Mouse (Mus musculus): ENCODE results near the gene Vmn2r28. TPM values are rescaled to one million over a fixed set of nuclear protein-coding genes. Genes with fewer than 3 reads are reported as not detected.
"Not testable (repeated sequence)": the region's sequence is repeated elsewhere in the genome, so short reads cannot be mapped to it uniquely, and the experiment has no call there.

Gene Vmn2r28
- not detected in 2 replicates for polyA plus RNA-seq (2015; fragmentation: Nextera tagmentation; extraction: Ambion mirVana)

DNA sequence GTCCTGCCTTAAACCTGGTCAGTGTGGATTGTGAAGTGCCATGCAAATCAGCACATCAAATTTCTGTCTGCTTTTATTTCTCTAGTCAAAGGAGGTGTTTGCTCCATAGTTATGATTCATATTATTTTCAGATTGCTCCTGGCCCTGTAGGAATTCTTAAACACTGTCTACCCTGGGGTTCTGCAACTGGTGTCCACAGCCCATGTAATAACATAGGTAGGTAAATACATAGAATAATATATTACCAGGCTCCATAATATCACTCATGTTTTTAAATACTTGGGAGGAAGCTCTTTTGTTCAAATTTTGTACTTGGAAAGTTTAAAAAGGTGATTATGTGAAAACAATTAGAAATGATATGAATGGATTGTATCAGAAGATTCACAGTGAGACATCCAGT lies at the start of gene Vmn2r28:
Gene Vmn2r28 (minus strand): TSS at position 101 of the 400 bp plus-strand sequence.
- H3K9me3 ChIP-seq; ATAC-seq (replicated peaks); H3K27me3 ChIP-seq; H3K4me2 ChIP-seq (replicated peaks); H3K36me3 ChIP-seq; H3K27ac ChIP-seq (replicated peaks); H3K4me3 ChIP-seq; H3K9ac ChIP-seq (replicated peaks); H3K4me1 ChIP-seq: not testable (repeated sequence)

DNA sequence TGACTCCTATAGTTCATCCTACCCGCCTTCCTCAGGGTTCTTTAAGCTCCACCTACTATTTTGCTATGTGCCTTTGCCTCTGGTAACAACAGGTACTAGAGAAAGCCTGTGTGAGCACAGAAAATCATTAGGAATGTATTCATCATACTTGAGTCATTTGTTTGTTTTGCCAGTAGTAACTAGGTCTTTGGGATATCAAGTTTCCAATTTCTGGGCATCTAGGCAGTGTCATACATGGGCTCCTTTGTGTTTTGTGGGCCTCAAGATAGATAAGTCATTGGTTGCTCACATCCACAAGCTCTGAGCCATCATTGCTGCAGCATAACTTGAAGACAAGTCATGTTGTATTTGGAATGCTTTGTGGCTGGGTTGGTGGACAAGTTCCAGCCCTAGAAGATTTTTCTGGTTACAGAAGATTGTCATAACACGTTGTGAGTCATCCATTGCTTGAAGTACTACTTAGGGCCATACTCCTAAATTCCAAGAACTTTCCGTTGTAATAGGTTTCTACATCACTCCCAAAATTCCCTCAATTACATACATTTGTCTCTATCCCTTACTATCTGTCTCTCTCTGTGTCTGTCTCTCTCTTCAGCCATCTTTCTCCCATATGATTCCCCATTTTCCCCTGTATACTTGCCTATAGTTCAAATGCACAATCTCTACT lies 47.1 kb upstream of the Vmn2r28 start:
- not testable (repeated sequence) for H3K4me3 ChIP-seq; H3K9me3 ChIP-seq; H3K27me3 ChIP-seq; H3K4me1 ChIP-seq; ATAC-seq (replicated peaks); H3K9ac ChIP-seq (replicated peaks); H3K4me2 ChIP-seq (replicated peaks); H3K27ac ChIP-seq (replicated peaks); H3K36me3 ChIP-seq
- WGBS, result 48% methylated on average over 3 of the region's 3 CpGs

DNA sequence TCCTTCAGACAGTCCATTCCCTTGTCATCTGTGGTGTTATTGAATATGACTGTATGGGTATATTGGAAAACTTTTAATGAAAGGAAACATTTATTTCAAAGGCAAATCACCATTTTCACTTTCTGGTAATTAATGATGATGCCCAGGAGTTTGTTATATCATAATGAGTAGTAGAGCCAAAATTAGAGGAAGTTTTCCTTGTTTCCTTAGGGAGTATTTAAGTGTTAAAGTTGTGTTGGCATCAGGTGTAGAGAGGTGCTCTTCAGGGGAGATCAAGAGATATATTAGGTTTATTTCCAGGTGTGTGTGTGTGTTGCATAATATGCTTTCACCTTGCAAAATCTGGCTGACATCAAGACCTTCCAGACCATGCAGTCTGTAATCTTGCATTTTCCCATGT lies 37.1 kb downstream of the Vmn2r28 start, which contains the start of gene Vmn1r59:
Gene Vmn1r59 (minus strand): TSS at position 101 of the 400 bp plus-strand sequence.
- Histone ChIP-seq H3K36me3 (no peaks in the 10 kb centered on the region), H3K9me3 (peaks cover 22% of the 10 kb centered on the region), H3K27me3 (no peaks in the 10 kb centered on the region), H3K27ac (replicated peaks) (no peak within 1 kb of the TSS), H3K9ac (replicated peaks) (no peak within 1 kb of the TSS), H3K4me1 (no peaks in the 10 kb centered on the region), H3K4me2 (replicated peaks) (no peak within 1 kb of the TSS), H3K4me3 (no peak within 1 kb of the TSS)
- no peak for ATAC-seq (replicated peaks)

DNA sequence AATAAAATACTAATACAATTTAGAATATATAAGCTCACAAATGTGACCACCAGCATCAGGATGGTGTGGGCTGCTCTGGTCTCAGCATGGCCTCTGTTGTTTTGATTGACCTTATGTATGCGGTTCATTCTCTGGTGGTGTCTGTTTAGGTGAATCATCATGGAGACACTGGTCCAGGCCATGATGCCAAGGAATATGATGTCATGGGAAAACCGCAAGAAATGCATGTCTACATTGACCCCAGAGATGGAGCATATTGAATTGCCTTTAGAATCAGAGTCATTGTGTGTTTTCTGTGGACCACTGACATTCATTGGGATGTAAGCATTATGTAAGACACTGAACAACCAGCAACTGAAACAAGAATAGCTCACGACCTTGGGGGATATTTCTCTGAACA lies 39.7 kb downstream of the Vmn2r28 start:
- not testable (repeated sequence) for ATAC-seq (replicated peaks); H3K4me2 ChIP-seq (replicated peaks); H3K27me3 ChIP-seq; H3K27ac ChIP-seq (replicated peaks); H3K4me3 ChIP-seq; H3K4me1 ChIP-seq; H3K9ac ChIP-seq (replicated peaks); H3K36me3 ChIP-seq
- WGBS, result 76% methylated on average over 3 of the region's 3 CpGs
- peaks cover 17% of the 10 kb centered on the region for H3K9me3 ChIP-seq

GRCm38 (mm10) chr7:5448627-5449026 lies 45.1 kb downstream of the Vmn2r28 start:
- H3K4me2 ChIP-seq (replicated peaks), result no peak overlapping the region
- no peak overlapping the region for H3K9ac ChIP-seq (replicated peaks)
- peaks cover 7% of the 10 kb centered on the region for H3K9me3 ChIP-seq
- no peaks in the 10 kb centered on the region for H3K36me3 ChIP-seq
- no peak overlapping the region for H3K27ac ChIP-seq (replicated peaks)
- no peak for ATAC-seq (replicated peaks)
- H3K4me1 ChIP-seq, result no peaks in the 10 kb centered on the region
- no peak overlapping the region for H3K4me3 ChIP-seq
- H3K27me3 ChIP-seq, result no peaks in the 10 kb centered on the region

Other genes starting within 250 kb of the Vmn2r28 start
- not detected in 2 replicates for gene Gm5065, start 143.4 kb downstream of the Vmn2r28 start, polyA plus RNA-seq (2015; fragmentation: Nextera tagmentation; extraction: Ambion mirVana)
- not detected in 2 replicates for gene Nlrp2, start 142.9 kb downstream of the Vmn2r28 start, polyA plus RNA-seq (2015; fragmentation: Nextera tagmentation; extraction: Ambion mirVana)
- gene Vmn1r58, start 80.6 kb downstream of the Vmn2r28 start, polyA plus RNA-seq (2015; fragmentation: Nextera tagmentation; extraction: Ambion mirVana), result not detected in 2 replicates
- gene Vmn1r59, start 37.2 kb downstream of the Vmn2r28 start, polyA plus RNA-seq (2015; fragmentation: Nextera tagmentation; extraction: Ambion mirVana), result not detected in 2 replicates
- gene Vmn1r60, start 53.4 kb upstream of the Vmn2r28 start, polyA plus RNA-seq (2015; fragmentation: Nextera tagmentation; extraction: Ambion mirVana), result not detected in 2 replicates
- not detected in 2 replicates for gene Vmn1r61, start 119.3 kb upstream of the Vmn2r28 start, polyA plus RNA-seq (2015; fragmentation: Nextera tagmentation; extraction: Ambion mirVana)
- not detected in 2 replicates for gene Vmn1r62, start 179.7 kb upstream of the Vmn2r28 start, polyA plus RNA-seq (2015; fragmentation: Nextera tagmentation; extraction: Ambion mirVana)